Mouse (Mus musculus) brain, embryonic 18.5 days (tissue): ENCODE measurements around the gene 1700001O22Rik.

Experiments used
- DNase-seq: peaks from one replicate; pipeline ENCODE4 v3.0.0-alpha.2; 2012; ENCODE audit warnings: low read depth, low spot score

The 1700001O22Rik gene

DNA sequence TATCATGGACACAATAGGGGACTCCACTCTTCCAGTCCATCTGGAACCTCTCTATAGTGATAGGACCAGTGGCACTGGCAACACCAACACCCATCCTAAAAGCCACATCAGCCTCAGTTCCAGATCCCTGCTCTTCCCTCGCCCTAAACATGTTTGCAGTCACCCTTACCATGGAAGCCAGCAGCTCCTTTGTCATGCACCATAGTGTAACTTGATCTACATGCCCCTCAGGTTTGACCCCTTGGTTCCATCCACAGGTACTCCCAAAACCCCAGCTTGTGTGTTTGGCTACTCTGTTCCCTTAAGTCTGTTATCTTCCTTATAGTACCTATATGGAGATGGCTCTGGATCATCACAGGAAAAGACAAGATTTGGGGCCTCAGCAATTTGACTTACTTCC lies 12.9 kb upstream of the 1700001O22Rik start:
- DNase-seq: no peak

DNA sequence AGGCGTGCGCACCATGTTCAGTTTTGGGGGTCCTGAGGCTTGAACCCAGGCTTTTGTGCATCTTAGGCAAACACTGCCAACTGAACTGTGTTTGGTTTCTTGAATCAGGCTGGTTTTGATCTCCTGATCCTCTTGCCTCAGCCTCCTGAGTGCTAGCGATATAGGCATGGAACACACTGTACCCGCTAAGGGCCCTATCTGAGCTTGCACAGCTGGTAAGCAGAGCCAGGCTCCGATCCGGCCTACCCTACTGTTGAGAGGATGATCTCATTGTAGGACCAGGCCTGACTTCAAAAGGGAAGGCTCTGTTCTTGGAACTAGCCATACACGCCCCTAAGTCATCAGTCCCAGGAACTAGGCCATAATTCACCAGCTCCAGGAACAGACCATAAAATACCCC lies 7.1 kb upstream of the 1700001O22Rik start:
- DNase-seq: no peak

DNA sequence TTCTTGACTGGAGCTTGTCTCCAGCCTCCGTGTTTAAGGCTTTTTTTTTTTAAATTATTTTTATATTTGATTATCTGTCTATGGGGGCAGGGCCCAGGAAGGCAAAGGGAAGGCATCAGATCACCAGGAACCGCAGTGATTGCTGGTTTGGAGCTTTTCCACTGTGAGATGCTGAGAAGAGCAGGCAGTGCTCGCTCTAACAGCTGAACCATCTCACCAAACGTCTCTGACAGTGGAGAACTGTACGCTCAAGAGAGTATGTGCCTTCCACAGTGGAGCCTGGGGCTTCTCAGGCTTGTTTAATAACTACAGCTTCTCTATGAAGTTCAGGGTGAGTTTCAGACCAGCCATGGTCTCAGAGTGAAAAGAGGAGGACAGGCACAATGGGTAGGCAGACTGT lies 6.0 kb upstream of the 1700001O22Rik start:
- DNase-seq: no peak

DNA sequence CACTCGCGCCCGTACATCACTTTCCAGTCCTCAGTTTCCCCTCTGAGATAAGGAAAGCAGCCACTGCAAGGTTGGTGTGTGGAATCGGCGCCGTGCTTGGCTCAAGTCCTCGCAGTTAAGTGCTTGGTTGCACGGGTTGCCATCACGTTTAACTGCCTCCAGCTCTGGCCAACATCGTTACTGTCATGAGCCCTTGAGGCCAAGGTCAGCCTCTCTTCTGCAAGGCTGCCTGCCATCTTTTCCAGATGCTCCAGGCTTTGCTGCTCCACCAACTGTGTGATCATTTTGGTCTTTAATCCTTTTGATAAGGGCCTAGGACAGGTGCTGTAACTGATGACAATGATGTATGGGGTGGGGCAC lies 4.8 kb upstream of the 1700001O22Rik start:
- DNase-seq: no peak

DNA sequence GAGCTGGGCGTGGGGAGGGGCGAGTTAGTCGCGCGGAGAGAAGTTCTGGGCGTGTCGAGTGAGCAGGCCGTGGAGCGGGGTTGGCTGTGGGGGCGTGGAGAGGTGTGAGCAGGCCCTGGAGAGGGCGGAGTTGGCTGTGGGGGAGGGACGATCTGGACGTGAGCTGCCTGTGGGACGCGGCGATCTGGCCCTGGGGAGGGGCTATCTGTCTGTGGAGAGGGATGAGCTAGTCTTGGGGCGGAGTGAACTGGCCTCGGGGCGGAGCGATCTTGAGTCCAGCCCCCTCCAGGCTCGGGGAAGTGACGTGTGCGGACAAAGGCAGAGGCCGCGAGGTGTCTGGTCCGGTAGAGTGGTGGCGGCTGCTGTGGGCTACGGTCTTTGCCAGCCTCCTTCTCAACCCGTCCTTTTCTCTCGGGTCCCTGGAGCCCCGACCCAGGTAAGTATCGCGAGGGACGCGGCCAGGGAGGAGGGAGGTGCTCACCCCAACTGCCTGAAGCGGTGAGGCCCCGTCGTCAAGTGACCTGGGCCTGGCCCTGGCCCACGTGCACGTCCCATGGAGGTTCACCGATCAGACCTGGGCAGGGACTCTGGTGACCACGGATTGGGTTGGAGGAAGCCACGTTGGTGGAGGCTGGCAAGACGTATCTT lies 4.3 kb upstream of the 1700001O22Rik start, which contains the start of gene Ntmt1:
Ntmt1 (plus strand) TSS at position 179 of the 648 bp plus-strand sequence.
- peak; percentile 97 for DNase-seq

DNA sequence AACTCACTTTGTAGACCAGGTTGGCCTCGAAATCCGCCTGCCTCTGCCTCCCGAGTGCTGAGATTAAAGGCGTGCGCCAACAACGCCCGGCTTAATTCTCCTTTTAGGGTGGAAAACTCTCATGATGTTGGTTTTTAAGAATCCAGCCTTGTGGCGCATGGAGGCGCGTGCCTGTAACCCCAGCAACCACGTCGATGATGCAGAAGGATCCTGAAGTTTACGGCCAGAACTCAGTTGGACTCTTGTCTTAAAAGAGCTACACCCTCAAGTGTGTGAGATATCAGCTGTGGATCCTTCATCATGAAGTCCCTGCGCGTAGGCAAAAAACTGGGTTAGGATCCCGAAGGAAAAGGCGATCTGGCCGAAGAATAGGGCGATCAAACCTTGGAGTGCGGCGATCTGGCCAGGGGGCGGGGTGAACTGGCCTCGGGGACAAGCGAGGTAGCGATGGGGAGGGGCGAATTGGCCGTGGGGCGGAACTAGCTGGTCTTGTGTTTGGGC lies 3.7 kb upstream of the 1700001O22Rik start:
- no peak for DNase-seq

DNA sequence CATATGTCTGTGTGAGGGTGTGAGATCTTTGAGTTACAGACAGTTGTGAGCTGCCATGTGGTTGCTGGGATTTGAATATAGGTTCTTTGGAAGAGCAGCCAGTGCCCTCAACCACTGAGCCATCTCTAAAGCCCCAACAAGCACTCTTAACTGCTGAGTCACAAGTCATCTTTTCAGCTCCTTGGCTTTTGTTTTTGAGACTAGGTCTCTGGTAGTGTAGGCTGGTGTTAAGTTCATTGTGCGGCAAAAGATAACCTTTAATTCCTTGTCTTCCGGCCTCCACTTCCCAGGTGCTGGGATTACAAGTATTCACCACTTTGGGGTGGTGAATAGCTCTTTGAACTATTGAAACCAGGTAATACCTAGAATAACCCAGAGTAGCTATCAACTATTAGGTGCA lies 2.5 kb upstream of the 1700001O22Rik start:
- DNase-seq: no peak

DNA sequence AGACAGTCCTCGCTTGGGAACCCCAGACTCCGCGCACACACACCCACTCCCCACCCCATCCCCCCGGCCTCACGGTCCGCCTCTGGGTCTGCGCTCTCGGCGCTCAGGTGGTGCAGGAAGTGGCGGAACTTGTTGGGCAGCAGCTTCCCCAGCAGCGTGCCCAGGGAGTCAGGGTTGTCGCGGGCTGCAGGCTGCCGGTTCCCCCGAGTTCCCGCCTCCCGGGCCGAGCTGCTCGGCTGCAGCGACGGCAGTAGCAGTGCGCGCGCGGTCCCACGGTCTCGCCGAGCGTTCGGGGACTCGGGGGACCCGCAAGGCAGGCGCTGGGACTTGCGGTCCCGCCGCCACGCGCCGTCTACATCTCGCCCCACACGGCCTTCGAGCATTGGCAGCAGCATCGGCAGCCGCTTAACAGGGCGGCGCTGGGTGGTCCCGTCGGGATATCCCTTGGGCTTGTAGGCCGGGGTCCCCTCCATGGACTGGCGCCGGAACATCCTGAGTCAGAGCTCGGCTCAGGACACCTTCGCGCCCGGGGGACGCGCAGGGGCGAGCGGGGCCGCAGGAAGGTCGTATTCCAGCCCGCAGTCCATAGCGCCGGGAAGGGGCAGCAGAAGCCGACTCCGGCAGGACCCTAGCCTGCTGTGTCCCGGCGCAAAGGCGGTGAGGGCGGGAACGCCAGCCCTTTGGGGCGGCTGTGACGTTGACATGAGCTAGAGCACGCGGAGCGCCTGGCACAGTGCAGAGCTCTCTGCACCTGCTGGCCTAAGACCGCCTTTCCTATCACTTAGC lies 2.2 kb downstream of the 1700001O22Rik start:
- DNase-seq: no peak

DNA sequence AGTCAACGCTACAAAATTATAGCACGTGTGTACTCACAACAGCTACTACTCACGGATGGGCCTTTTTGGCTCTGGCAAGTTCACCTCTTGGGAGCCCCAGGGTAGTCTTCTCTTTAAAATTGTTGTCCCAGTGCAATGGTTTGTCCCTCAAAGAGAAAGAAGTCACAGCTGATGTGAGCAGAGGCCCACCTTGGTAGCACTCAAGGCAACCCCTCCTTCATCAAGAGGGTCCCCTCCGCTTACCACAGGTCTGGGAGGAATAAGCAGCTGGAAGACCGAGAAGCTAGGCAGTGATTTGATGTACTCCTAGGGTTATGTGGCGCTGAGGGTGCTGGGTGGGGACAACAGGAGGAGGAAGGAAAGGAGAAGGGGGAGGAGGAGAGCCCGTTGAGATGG lies 2.8 kb downstream of the 1700001O22Rik start:
- DNase-seq: no peak

DNA sequence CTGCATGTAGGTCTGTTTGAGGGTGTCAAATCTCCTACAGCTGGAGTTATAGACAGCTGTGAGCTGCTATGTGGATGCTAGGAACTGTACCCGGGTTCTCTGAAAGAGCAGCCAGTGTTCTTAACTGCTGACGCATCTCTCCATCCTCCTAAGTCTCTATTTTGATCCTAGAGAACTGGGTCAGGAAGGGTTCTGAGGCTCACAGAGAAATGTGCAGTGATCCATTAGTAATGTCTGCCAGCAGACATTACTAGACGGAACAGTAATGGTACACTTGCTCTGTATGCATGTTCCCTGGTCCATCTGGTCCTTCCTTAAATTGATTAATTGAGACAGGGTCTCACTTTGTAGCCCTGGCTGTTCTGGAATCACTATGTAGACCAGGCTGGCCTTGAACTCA lies 4.0 kb downstream of the 1700001O22Rik start:
- DNase-seq: no peak

DNA sequence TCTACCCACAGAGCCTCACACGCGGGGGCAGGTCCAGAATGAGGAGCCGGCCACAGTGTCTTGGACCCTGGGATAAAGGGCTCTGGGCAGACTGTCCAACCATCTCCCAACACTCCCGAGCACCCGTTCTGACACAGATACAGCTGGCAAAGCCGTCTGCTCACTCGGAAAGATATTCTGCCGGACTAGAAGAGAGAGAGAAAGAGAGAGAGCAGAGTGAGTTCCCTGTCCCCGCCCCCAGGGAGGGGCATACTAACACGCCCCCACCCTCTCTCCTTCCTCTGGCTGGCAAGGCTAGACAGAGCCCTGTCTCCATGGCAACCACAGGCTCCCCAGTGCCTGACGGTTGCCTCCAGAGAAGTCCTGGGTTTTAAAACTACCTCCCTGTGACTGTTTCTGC lies 7.1 kb downstream of the 1700001O22Rik start:
- DNase-seq: peak; percentile 90

DNA sequence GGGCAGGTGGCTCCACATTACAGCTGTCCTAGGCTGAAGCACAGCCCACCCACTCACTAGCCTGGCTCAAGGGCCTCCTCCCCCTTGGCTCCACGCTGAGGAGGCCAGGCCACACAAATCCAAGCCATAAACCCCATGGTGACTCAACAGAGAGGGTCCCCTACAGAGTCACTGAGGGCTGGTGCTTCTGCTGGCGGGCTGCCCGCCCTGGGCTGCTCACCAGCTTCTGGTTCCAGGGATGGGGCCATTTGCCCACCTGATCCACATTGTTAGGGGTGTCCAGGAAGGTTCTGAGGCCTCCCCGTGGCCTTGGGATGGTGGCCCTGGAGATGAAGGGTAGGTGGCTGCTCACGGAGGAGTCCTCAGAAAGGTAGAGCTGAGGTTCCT lies 7.6 kb downstream of the 1700001O22Rik start:
- no peak for DNase-seq

DNA sequence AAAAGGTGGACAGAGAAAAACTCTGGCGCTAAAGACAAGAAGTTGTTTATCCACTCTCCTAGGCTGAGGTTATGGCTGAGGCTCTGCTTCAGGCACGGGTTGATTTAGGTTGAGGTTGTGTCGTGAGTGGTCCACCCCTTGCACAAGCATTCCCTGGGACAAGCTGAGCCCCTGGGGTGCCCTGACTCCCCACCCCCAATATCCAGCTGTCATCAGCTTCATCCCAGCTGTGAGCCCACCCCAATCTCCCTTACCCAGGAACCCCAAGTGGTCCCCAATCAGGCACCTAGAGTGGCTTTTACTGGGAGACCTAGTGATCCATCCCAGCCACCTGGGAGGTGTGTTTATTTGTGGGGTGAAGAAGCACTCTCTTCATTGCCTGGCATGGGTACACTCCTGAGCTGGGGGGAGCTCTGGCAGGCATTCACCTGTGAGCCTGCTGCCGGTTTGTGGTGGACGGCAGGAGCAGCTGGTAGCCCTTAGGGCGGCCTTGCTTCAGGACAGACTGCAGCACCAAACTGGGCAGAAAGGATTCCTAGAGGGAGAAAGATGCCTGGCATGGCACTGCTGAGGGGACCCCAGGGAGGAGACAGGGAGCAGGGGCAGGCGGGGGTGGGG lies 8.1 kb downstream of the 1700001O22Rik start:
- DNase-seq: no peak

DNA sequence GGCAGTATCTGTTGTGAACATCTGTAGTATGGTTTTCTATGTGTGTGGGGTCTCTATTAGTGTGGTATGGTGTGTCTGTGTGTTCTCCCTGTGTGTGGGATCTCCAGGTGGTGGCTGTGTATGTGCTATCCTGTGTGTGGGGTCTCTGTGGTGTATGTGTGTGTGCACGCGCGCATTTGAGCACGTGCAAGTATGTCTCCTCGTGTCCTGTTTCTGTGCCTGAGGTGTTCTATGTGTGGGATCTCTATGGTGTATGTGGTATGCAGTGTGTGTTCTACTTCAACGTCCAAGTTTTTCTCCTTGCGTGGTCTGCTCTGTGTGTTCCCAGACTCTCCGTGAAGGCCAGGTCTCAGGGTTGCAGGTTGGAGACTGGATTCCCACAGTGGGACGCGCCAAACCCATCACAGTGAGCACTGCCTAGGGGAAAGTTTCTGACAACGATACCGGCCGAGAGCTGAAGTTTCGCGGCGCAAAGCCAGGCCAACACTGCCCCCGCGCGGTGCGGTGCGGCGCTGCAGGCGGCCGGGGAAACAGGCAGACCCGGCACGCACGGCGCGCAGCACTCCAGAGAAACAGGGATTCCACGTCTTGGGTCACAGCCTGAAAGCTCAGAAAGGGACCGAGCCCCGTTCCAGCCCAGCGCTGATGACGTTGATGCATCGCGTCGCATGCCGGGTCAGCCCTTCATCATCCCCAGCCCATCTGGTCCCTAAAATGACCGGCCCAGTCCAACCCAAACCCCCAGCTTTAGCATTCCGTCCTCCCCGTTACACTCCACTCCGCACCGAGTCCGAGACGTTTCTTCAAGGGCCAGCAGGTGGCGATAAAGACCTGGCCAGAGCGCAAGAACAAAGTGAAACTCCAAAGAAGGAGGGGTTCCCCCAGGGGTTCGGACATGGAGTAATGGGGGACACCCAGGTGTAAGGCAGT lies 9.0 kb downstream of the 1700001O22Rik start:
- peak; percentile 76 for DNase-seq

DNA sequence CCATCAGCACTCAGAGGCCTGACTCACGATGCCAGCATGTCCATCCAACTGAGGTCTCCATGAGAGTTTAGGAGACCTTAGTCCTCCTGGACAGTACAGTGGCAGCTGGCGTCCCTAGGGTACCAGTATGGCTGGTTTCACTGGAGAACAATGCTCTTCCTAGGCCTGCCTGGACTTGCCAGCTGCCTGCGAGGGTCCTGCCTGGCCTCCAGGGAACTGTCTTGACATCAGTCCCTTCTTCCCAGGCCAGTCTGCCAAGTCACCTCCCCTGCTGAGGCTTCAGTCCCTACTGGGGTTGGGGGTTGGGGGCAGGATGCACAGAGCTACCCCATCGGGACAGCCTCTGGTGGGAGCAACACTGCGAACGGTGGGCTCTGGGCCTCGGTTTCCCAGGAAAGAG lies 11.4 kb downstream of the 1700001O22Rik start:
- DNase-seq: no peak

DNA sequence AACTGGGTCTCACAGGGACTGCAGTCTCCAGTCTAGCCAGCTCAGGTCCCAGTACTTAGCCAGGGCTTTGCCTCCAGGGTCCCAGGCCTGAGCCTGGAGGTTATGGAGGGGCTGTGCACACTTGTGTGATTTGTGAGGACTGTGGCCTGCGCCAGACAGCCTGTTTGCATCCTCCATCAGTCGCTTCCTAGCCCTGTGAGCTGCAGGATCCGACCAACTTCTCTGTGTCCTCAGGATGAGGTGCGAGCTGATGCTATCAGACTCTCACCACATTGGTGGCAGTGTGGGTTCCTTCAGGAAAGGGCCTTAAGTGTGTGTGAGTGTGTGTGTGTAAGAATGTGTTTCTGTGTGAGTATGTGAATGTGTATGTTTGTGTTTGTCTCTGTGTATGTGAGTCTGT lies 16.0 kb downstream of the 1700001O22Rik start:
- DNase-seq: no peak

DNA sequence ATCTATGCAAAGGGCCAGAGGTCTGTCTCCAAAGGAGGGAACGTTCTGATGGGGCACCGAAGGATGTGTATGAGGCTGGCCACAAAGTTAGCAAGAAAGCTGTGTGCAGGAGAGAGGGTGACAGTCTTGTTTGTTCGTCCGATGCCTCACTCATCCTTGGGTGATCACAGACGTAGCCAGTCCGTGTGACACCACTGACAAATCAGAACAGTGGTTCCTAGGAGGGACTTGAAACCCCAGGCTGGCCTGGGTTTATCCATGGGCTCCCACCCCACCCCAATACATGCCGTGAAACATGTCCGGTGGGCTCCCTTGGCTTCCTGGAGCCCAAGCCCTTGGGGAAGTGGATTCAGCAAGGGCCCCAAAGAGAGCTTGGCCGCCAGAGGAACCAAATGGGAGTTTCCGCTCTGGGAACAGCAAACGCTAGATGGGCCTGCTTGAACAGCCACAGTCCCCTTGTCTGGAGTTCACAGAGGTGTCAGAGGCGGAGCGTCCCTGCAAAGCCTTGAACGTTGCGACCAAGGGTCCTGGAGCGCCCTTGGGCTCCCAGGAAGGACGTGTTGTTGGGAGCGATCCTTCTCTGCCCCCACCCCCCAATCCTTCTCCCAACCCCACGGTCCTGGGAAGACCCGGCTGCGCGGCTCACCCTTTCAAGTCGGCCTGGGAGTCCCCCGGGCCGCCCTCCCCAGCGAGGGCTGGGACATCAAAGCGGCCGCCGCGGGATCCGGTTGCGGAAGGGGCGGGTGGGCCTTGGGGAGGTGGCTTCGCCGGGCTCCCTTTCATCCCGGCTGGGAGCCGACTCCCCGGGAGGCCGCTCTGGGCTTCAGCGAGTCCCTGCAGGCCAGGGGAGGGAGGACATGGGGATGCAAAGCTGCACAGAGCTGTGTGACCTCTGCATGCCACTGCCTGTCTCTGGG lies 19.1 kb downstream of the 1700001O22Rik start:
- DNase-seq: no peak

DNA sequence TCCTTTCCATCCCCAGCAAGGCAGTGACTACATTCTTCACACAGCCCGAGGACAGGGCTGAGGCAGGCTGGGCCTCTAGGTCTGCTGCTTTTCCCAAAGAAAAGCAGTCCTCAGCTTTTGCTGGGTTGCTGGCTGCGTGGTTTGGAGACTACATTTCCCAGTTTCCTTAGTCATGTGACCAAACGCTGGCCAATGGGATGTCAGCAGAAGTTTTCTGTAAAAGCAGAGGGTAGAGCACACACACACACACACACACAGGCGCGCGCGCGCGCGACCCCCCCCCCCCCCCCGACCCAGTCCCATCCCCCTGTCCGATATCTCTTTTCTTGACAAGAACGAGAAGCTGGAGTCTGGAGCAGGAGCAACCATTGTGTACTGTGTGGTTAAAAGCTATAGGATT lies 20.1 kb downstream of the 1700001O22Rik start:
- peak; percentile 51 for DNase-seq

DNA sequence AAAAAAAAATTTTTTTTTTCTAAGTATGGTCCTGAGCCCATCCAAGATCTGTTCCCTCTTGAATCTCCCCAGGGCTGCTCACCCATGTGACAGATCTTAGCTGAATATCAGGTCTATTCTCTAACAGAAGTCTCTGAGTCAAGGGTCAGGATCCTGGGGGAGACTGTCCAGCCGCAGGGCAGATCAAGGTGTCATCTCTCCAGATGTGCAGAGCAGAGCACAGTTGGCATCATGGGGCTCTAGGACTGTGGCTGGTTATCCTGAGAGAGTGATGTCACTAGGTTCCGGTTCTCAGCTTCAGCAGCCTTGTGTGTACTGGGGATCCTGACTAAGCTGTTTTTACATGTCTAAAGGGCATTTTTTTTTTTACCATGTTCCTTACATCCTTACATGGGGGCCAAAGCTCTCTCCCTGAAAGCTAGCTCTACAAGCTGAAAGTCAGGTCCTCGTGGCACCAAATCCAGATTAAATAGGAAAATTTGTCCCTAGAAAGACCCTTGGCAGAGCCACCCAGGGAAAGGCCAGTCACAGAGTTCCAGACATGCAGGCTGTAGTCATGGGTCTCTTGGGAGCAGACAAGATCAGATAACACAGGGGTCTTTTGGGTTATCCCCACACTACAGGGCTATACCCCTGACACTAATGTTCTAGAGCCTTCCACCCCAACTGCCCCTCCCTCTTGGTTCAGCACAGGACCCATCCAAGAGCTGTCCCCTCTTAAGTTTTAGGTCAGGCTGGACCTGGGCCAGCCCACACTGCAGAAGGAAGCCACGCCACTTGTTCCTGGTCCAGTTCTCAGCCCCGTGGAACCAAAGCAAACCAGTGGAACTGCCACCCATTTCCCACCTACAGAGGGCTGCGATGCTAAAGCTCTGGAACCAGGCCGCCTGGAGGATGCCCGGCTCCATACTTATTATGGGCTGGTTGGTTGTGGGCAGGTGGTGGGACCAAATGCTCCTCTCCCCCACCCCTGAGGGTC lies 20.9 kb downstream of the 1700001O22Rik start:
- DNase-seq: no peak
